Mouse (Mus musculus) neural tube, embryonic 14.5 days (tissue): ENCODE measurements at regions not wholly inside any gene's neighbourhood (a gene's known extent, or its start where the extent isn't known, plus 50 kb on each side); places are given as distances from the start of the nearest gene placed in this dataset.

ENCODE experiments used
- ATAC-seq: fragments of 200-750 bp; cut with Nextera tagmentation; 2 replicates; pipeline ENCODE4 v1.8.0; 2017; ENCODE audit warnings: low read depth, mild to moderate bottlenecking, moderate TSS enrichment, moderate library complexity
- H3K27ac ChIP-seq: fragments of 300-500 bp; sonication (generic); 2 replicates; pipeline ENCODE4 v1.5.1; 2014; ENCODE audit warnings: low read depth, mild to moderate bottlenecking, control low read depth, low read length, moderate library complexity, mixed read lengths
- H3K27me3 ChIP-seq: fragments of 300-500 bp; sonication (generic); 2 replicates; pipeline ENCODE4 v1.6.1; 2014; ENCODE audit warnings: low read length; ENCODE audit not compliant: control insufficient read depth, insufficient read depth
- H3K36me3 ChIP-seq: fragments of 300-500 bp; sonication (generic); 2 replicates; pipeline ENCODE4 v1.6.1; 2014; ENCODE audit warnings: low read length, mixed read lengths; ENCODE audit not compliant: control insufficient read depth, insufficient read depth
- H3K4me1 ChIP-seq: fragments of 300-500 bp; sonication (generic); 2 replicates; pipeline ENCODE4 v1.6.1; 2014; ENCODE audit warnings: low read length; ENCODE audit not compliant: control insufficient read depth, insufficient read depth
- H3K4me2 ChIP-seq: fragments of 300-500 bp; sonication (generic); 2 replicates; pipeline ENCODE4 v1.6.1; 2014; ENCODE audit warnings: mild to moderate bottlenecking, low read depth, low read length, control low read depth
- H3K4me3 ChIP-seq: fragments of 300-500 bp; sonication (generic); 2 replicates; pipeline ENCODE4 v1.5.1; 2014; ENCODE audit warnings: low read depth, low read length, control low read depth, mixed read lengths
- H3K9ac ChIP-seq: fragments of 300-500 bp; sonication (generic); replicated peaks from 2 replicates; pipeline ENCODE4 v1.6.1; 2014; ENCODE audit warnings: low read depth, mild to moderate bottlenecking, control low read depth, low read length, mixed read lengths
- H3K9me3 ChIP-seq: fragments of 300-500 bp; sonication (generic); 2 replicates; pipeline ENCODE4 v1.6.1; 2016; ENCODE audit warnings: low read length; ENCODE audit not compliant: control insufficient read depth
- WGBS: fragments of 180-500 bp; shearing (Covaris S2); extraction: QIAGEN DNeasy Blood & Tissue Kit; methylation state at CpG from one replicate; pipeline ENCODE4 v1.1.7; 2014; 5-methylcytosine and 5-hydroxymethylcytosine counted together

GRCm38 (mm10) chr10:84080236-84080635 lies 357.6 kb downstream of the 1500009L16Rik start:
- Histone ChIP-seq H3K4me3 (no peak overlapping the region), H3K9ac (no peak overlapping the region), H3K27me3 (no peaks in the 10 kb centered on the region), H3K4me1 (no peaks in the 10 kb centered on the region), H3K9me3 (no peaks in the 10 kb centered on the region), H3K4me2 (no peak overlapping the region), H3K36me3 (no peaks in the 10 kb centered on the region), H3K27ac (no peak overlapping the region)
- ATAC-seq: no peak
- WGBS: 82% methylated on average over 6 of the region's 6 CpGs

DNA sequence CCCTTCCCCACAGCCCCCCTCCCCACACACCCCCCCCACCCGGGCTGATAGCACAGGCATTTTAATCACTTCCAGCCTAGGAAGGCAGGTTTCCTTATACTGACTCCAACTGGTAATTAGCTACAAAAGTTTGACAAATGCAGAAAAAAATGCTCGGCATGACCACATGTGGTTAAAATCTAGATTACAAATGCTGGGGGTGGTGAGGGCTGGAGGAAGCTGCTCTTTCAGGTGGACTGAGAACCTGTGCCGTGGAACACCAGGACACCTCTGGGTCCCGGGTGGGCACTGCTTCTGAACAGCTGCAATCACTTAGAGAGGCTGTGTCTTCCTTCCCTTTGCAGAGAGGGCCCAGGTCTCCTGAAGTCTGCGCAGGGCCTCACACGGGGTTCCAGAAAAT lies 358.7 kb downstream of the Nuak1 start:
- H3K27me3 ChIP-seq: no peaks in the 10 kb centered on the region
- no peak overlapping the region for H3K4me2 ChIP-seq
- H3K4me3 ChIP-seq: no peak overlapping the region
- no peaks in the 10 kb centered on the region for H3K9me3 ChIP-seq
- no peak for ATAC-seq
- WGBS: 65% methylated on average over 6 of the region's 6 CpGs
- H3K36me3 ChIP-seq: no peaks in the 10 kb centered on the region
- H3K9ac ChIP-seq: no peak overlapping the region
- no peaks in the 10 kb centered on the region for H3K4me1 ChIP-seq
- H3K27ac ChIP-seq: no peak overlapping the region

DNA sequence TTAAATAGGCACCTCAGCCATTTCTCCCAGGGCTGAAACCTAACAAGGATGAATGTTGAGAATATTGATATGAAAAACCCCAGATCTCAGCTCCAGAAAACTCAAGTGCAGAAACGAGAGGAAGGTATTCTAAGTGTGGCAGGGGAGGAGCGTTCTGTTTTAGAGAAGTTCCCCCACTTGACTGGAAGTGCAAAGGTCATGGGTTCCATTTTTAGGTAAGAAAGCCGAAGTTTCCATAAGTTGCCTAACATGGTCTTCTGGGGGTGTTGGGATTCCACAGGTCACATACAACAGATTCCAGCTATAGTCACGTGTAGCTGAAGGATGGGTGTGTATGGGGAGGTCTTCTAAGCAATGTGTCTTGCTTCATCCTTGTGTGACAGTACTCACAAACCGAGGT lies 352.9 kb downstream of the Nuak1 start:
- WGBS: 93% methylated on average over 5 of the region's 5 CpGs
- no peak for ATAC-seq

GRCm38 (mm10) chr10:84087929-84088328 lies 352.5 kb downstream of the Nuak1 start:
- Histone ChIP-seq H3K27me3 (no peaks in the 10 kb centered on the region), H3K4me2 (no peak overlapping the region), H3K36me3 (no peaks in the 10 kb centered on the region), H3K9me3 (no peaks in the 10 kb centered on the region), H3K4me1 (no peaks in the 10 kb centered on the region), H3K27ac (no peak overlapping the region), H3K9ac (no peak overlapping the region), H3K4me3 (no peak overlapping the region)
- no peak for ATAC-seq
- 90% methylated on average over 3 of the region's 3 CpGs for WGBS

More for the DNA sequence above, 352.9 kb downstream of the Nuak1 start:
- Histone ChIP-seq H3K4me1 (no peaks in the 10 kb centered on the region), H3K4me3 (no peak overlapping the region), H3K9me3 (no peaks in the 10 kb centered on the region), H3K4me2 (no peak overlapping the region), H3K27me3 (no peaks in the 10 kb centered on the region), H3K36me3 (no peaks in the 10 kb centered on the region), H3K27ac (no peak overlapping the region), H3K9ac (no peak overlapping the region)

DNA sequence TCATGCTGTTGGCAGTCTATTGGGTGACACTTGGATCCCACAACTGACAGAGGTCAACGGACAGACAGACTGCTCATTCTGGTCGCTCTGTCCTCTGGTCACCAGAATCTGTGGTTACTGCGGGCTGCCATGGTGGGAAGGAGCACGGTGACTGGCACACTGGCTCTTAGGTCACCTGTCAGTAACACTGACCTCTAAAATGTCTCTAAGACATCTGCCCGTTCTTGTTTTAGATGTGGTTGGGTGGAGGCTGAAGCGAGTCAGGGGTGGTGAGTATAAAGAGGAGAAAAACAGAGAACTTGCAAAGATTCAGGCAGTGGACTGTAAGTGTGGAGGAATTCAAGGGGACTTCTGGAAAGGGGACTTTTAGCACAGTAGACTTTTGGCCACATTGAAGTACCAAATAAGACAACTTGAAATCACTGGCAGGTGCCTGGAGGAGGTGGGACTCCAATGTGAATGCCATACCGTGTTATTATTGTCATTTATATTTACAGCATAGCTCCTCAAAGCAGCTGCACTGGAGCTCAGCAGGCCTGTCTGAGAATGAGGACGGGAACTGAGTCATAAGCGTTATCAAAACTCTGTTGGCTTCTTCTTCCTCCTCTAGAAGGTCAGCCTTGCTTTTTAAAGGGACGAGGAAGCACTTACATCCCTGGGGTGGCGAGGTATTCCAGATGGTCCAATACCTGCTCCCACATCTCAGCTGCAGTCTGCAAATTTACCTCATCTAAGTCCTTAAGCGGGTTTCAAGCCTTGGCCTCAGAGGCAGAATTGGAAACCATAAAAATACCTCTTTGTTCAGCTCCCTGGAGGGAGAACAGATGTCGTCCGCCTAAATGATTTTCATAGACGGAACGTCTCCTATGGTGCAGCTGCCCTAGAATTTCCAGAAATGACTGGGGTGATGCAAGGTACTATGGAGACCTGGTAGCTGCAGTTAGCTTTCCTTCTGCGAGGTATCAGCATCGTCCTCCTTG lies 351.3 kb downstream of the Nuak1 start:
- H3K9me3 ChIP-seq: no peaks in the 10 kb centered on the region
- no peak overlapping the region for H3K27ac ChIP-seq
- no peaks in the 10 kb centered on the region for H3K36me3 ChIP-seq
- H3K9ac ChIP-seq: no peak overlapping the region
- 73% methylated on average over 18 of the region's 18 CpGs for WGBS
- no peak overlapping the region for H3K4me2 ChIP-seq
- H3K27me3 ChIP-seq: no peaks in the 10 kb centered on the region
- H3K4me1 ChIP-seq: no peaks in the 10 kb centered on the region
- ATAC-seq: no peak
- no peak overlapping the region for H3K4me3 ChIP-seq

GRCm38 (mm10) chr10:84093919-84094318 lies 346.5 kb downstream of the Nuak1 start:
- Histone ChIP-seq H3K4me2 (no peak overlapping the region), H3K4me1 (no peaks in the 10 kb centered on the region), H3K36me3 (no peaks in the 10 kb centered on the region), H3K27ac (no peak overlapping the region), H3K27me3 (no peaks in the 10 kb centered on the region), H3K4me3 (no peak overlapping the region), H3K9me3 (no peaks in the 10 kb centered on the region), H3K9ac (no peak overlapping the region)
- ATAC-seq: no peak
- WGBS: 91% methylated on average over 4 of the region's 4 CpGs

GRCm38 (mm10) chr10:84097196-84097595 lies 343.2 kb downstream of the Nuak1 start:
- Histone ChIP-seq H3K9me3 (no peaks in the 10 kb centered on the region), H3K27ac (no peak overlapping the region), H3K27me3 (no peaks in the 10 kb centered on the region), H3K4me3 (no peak overlapping the region), H3K4me1 (no peaks in the 10 kb centered on the region), H3K4me2 (no peak overlapping the region), H3K9ac (no peak overlapping the region), H3K36me3 (no peaks in the 10 kb centered on the region)
- ATAC-seq: no peak
- WGBS: 30% methylated on average over 5 of the region's 5 CpGs

DNA sequence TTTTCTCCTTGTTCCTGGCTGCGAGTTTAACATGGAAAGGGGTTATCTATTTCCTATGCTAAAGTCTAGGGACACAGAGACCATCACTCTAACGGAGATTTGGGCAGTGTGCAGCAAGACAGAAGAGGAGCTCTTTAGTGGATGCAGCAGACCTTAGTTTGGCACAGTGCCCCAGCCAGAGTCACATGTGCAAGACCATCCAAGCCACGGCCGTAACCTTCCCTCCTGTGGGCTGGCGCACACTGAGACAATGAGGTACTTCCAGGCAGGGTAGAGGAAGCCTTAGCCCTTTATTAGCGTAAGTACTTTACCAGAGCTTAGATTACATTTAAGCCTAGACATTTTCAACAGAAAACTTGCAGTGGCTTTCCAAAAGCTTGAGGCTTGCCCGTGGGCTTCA lies 336.4 kb downstream of the Nuak1 start:
- no peaks in the 10 kb centered on the region for H3K27me3 ChIP-seq
- no peaks in the 10 kb centered on the region for H3K9me3 ChIP-seq
- no peak overlapping the region for H3K9ac ChIP-seq
- no peak overlapping the region for H3K27ac ChIP-seq
- H3K4me3 ChIP-seq: no peak overlapping the region
- no peak overlapping the region for H3K4me2 ChIP-seq
- H3K4me1 ChIP-seq: no peaks in the 10 kb centered on the region
- no peak for ATAC-seq
- whole genome bisulfite sequencing: 61% methylated on average over 7 of the region's 7 CpGs
- no peaks in the 10 kb centered on the region for H3K36me3 ChIP-seq

GRCm38 (mm10) chr10:84104556-84104955 lies 335.8 kb downstream of the Nuak1 start:
- Histone ChIP-seq H3K9me3 (no peaks in the 10 kb centered on the region), H3K36me3 (no peaks in the 10 kb centered on the region), H3K9ac (no peak overlapping the region), H3K4me2 (no peak overlapping the region), H3K4me1 (no peaks in the 10 kb centered on the region), H3K27ac (no peak overlapping the region), H3K4me3 (no peak overlapping the region), H3K27me3 (no peaks in the 10 kb centered on the region)
- no peak for ATAC-seq
- WGBS: 69% methylated on average over 6 of the region's 6 CpGs
